Mouse (Mus musculus) spleen, postnatal 36 days (tissue): ENCODE results near the gene Tctn1.

Source experiments
- DNase-seq, 2 experiments: peaks; one replicate each; pipeline ENCODE4 v3.0.0; 2022; ENCODE audit warnings: low spot score in 2 of 2, mixed read lengths in 1 of 2

Tctn1 gene

GRCm38 (mm10) chr5:122285767-122286150 is 21.5 kb upstream of the Tctn1 start:
- DNase-seq: no peak

DNA sequence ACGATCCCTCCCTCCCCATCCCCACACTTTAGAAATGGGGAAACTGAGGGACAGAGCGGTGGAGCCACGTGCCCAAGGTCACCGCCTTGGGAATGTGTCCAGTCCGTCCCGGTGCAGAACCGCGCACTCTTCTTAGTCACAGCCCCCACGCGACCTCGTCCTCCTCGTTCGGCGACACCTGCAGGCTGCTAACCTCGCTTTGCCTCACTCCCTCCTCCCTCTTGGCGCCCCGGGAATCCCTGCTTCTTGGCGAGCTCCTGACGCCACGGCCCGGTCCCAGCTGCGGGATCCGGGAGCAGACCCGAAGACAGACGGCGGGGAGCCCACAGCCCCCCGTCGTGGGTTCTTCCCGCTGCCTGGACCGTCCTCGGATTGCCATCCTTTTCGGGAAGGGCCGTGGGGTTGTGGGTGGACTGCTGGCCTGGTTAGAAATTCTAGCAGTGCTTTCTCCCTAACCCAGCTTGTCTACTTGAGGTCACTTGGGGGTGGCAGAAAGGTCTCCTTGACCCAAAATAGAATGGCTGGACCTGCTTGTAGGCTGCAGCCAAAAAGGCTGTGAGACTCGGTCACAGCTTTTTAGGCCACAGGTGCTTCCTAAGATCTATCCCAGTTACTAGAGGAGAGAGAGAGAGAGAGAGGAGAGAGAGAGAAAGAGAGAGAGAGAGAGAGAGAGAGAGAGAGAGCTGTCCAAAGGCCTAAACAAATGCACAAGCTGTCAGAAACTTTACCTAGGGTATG is 20.9 kb upstream of the Tctn1 start:
- DNase-seq: peak; percentile 41 to 45

GRCm38 (mm10) chr5:122284183-122285028 is 20.1 kb upstream of the Tctn1 start, which contains the start of gene Pptc7:
Pptc7 (plus strand) TSS chr5:122284365.
- peak; percentile 92 to 95 for DNase-seq

- no peak for DNase-seq
Measured at GRCm38 (mm10) chr5:122283828-122284182, 19.5 kb upstream of the Tctn1 start.

GRCm38 (mm10) chr5:122280827-122281462 is 16.7 kb upstream of the Tctn1 start:
- DNase-seq: no peak

- DNase-seq: no peak
Measured at GRCm38 (mm10) chr5:122280422-122280826, 16.2 kb upstream of the Tctn1 start.

DNA sequence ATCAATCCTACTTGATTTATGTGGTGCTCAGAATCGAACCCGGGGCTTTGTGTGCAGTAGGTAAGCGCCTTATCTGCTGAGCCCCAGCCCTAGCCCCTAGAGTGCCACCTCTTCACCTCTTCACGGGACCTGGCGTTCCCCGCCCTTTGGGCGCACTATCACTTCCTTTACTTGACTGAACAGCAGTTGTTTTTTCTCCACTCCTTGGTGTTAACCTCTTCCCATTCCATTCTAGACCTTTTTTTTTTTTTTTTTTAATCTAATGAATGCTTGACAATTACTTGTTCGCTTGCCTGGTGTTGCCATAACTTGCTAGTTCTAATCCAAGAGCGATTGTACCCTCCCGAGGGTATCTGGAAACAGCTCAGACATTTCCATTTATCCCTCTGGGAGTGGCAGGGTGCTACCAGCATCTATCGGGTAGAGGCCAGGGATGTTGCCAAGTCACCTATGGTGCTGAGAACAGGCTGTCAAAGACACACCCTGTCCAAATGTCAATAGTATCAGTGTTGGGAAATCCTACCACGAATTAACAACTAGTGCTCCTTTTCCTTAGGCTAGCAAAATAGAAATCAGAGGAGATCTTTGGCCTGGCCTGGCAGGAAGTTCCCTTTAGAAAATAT is 15.7 kb upstream of the Tctn1 start:
- DNase-seq: no peak

DNA sequence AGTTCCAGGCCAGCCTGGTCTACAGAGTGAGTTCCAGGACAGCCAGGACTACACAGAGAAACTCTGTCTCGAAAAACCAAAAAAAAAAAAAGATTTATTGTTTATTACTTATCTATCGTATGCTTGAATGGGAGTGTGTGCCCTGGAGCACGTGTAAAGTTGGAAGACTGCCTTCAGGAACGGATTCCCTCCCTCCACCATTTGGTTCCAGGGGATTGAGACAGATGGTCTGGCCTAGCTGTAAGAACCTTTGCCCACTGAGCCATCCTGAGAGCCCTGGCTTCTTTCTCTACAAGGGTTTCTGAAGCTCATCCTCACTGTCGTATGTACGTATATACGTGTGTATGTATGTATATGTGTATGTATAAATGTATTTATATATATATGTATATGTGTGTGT is 14.7 kb upstream of the Tctn1 start:
- DNase-seq: no peak

DNA sequence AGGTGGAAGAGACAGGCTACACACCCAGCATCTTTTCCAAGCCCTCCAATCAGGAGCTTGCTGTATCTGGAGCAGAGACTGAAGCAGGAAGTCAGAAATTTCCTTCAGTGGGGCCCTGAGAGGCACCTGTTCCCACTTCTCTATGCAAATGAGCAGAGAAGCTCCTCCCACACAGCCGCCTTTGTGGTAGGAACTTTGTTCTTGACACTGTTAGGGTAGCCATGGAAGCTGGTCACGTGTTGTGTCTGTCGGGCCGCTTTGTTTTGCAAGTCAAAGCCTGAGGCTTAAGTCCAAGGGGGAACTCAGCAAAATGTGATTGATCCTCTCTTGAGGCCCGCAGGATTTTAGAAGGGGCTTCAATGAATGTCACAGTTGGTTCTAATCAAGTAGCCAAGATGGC is 10.5 kb upstream of the Tctn1 start:
- peak; percentile 89 to 91 for DNase-seq

DNA sequence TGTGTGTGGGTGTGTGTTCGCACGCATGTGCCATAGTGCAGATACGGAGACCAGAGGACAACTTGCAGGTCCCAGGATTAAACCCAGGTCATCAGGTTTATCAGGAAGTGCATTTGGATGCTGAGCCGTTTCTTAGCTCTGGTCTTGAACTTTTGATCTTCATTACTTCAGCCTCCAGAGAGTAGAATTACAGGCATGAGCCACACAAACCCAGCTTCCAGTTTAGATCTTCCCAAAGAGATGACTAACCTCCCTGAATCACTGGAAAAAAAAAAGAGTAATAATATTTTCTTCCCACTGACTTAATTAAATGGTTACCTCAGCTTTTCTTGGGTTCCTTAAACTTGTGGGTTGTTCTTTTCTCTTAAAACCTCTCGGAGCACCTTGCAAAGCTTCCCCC is 8.6 kb upstream of the Tctn1 start:
- DNase-seq: no peak

DNA sequence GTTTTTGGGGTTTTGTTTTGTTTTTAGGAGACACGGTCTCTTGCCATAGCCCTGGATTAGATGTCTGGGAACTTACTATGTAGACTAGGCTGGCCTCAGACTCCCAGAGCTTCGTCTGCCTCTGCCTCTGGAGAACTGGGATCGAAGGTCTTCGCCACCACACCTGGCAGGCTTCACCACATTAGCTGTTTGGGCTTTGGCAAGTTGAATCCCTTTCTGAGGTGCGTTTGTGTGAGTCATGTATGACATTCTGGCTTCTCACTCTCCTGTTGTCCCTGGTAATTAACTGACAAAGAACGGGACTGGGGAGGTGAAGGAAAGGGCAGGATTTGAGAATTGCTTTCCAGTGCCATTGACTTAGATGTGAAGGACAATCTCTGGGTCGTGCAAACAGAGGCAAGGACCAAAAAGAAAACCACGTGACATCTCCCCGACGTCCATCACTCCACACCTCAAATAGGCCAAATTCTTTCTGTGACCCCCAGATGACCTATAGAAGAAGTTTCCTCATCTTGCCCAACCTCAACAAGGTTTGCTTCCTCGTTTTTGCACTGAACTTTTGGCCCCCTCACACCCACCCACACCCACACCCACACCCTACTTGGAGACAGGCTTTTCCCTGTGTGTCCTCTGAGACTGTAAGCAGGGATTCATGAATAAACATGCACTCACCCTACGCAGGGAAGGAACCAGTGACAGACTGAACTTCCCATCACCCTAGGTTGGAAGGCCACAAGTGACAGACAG is 4.8 kb upstream of the Tctn1 start:
- no peak for DNase-seq

DNA sequence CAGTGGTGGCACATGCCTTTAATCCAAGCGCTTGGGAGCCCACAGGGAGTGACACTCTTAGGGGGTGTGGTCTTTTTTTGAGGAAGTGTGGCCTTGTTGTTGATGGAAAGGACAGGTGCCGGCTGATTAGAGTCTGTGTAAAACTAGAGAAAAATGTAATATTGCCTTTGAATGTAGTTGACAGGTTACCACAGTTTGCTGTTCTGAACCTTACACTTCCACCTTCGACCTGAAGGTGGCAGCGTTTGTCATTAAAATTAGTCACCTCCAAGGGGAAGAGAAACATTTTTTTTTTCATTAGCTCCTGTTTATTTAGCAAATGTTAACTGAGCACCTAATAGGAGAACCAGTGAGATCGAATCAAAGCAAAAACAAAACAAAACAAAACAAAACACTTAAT is 3.6 kb upstream of the Tctn1 start:
- peak; percentile 78 to 86 for DNase-seq

GRCm38 (mm10) chr5:122267136-122267535 is 2.9 kb upstream of the Tctn1 start:
- DNase-seq: peak; percentile 48 to 57

- DNase-seq: no peak
Measured at GRCm38 (mm10) chr5:122265942-122266341, 1.7 kb upstream of the Tctn1 start.

DNA sequence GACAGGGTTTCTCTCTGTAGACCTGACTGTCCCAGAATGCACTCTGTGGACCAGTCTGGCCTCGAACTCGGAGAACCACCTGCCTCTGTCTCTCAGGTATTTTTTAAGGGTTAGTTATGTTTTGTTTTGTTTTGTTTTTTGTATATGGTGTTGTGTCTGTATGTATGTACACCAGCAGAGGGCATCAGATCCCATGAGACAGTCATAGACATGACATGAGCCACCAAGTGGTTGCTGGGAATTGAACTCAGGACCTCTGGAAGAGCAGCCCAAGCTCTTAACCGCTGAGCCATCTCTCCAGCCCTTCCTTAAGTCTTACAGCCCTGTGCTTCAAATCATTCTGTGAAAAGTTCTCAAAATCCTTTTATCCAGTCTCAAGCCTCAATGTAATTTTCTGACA is 927 bp upstream of the Tctn1 start:
- DNase-seq: no peak

DNA sequence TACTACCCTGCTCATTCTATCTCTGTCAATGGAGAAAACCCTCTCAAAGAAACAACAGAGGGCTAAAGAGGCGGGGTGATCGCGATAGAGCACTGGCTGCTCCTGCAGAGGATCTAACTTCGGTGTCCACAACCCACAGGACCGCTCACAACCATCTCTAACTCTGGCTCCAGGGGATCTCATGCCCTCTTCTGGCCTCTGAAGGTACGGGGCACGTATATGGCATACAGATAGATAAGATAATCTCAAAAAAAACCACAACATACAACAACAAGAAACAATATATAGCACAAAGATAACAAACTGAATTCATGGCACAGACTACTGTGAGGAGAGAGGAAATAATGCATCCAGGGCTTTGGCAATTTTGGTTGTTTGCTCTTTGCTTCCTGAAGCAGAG is 2.2 kb downstream of the Tctn1 start:
- DNase-seq: peak; percentile 72 to 76

DNA sequence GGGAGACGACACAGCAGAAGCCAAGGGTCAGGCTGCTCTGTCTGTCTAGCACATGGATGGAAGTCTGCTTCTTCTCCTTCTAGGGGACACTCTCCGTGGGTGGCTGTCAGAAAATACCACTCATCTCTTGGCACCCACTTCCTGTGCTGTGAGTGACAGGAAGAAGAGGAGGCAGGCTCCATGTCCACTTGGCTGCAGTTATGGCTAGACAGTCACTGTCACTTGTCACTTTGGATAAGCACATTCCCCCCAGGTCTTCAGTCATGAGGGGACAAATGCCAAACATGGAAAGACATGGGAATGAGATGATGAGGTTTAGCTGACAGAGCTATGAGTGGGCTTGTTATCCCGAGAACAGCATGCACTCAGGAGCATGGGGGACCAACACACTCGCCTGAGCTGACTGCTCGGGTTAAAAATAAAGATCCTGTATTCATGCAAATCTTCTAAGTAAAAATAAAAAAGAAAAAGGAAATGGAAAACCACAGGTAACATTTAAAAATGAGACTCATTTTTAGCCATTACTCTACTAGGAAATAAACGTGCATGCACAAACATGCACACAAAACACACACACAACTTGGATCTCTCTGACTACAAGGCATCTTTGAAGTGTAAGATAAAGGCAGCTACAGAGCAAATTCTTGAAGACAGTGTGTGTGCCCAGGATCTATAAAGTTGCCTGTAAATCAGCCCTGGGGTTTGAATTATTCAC is 6.1 kb downstream of the Tctn1 start:
- peak; percentile 68 to 69 for DNase-seq

GRCm38 (mm10) chr5:122251895-122252606 is 12.2 kb downstream of the Tctn1 start:
- DNase-seq: peak in 1 of 2 experiments; percentile 51

DNA sequence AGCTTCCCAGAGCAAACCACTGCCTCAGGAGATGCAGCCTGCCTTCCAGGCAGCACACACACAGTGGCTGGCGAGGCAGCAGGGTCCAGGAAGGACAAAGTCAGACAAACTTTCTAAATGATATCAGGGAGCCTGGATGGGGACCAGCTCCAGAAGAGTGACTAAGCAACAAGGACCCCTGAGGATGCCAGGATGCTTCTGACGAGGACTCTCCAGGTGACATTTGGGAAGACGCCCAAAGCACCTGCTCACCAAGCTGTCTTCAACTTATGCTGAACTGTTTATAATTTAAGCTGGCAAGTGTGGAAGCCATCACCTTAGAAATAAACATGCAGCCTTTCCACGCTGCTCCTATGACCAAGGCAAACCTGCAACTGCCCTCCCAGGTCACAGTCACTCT is 15.0 kb downstream of the Tctn1 start:
- DNase-seq: no peak

DNA sequence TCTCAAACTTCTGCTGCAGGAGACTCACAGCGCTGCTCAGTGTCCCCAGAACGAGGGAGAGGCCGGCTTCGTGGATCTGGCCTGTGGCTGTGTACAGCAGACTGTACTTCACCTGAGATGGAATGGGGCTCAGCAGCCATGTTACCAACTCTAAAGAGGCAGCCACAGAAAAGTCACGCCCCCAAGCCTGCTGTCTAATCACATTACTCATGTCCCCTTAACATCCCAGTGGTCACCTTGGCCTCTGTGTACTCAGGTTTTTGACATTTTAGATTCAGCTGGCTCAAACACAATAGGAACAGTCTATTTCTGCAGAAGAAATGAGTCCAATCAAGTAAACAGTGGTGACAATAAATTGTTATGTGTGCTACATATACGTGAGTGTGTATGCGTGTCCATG is 16.3 kb downstream of the Tctn1 start:
- DNase-seq: no peak
